Mouse (Mus musculus): Measurements from ENCODE around the gene Pla2g4d. TPM values are rescaled to one million over a fixed set of nuclear protein-coding genes. Genes with fewer than 3 reads are reported as not detected.

Gene Pla2g4d
- 0.05 TPM in 1 of 2 replicates, not detected in the other for polyA plus RNA-seq (2015; fragmentation: Nextera tagmentation; extraction: Ambion mirVana)

GRCm38 (mm10) chr2:120288995-120289394 is at the start of gene Pla2g4d:
TSS of gene Pla2g4d (minus strand) at chr2:120289197.
- no peak within 1 kb of the TSS for H3K4me3 ChIP-seq
- no peak within 1 kb of the TSS for H3K9ac ChIP-seq
- no peak within 1 kb of the TSS for H3K4me2 ChIP-seq
- WGBS, result 77% methylated on average over 5 of the region's 5 CpGs
- no peaks in the 10 kb centered on the region for H3K36me3 ChIP-seq
- H3K27ac ChIP-seq, result no peak within 1 kb of the TSS
- ATAC-seq (ENCODE audit: low FRiP score), result no peak
- no peaks in the 10 kb centered on the region for H3K9me3 ChIP-seq
- H3K4me1 ChIP-seq (replicated peaks), result no peaks in the 10 kb centered on the region
- H3K27me3 ChIP-seq, result no peaks in the 10 kb centered on the region

GRCm38 (mm10) chr2:120337886-120338285 is 48.9 kb upstream of the Pla2g4d start:
- 64% methylated on average over 2 of the region's 2 CpGs for WGBS
- Histone ChIP-seq H3K36me3 (peaks cover 94% of the 10 kb centered on the region), H3K4me2 (no peak overlapping the region)

GRCm38 (mm10) chr2:120331575-120331974 is 42.6 kb upstream of the Pla2g4d start:
- Histone ChIP-seq H3K4me3 (no peak overlapping the region), H3K36me3 (peaks cover 85% of the 10 kb centered on the region)
- 94% methylated on average over 4 of the region's 4 CpGs for WGBS

More at GRCm38 (mm10) chr2:120337886-120338285, 48.9 kb upstream of the Pla2g4d start:
- H3K27ac ChIP-seq, result no peak overlapping the region
- H3K4me1 ChIP-seq (replicated peaks), result no peaks in the 10 kb centered on the region
- H3K27me3 ChIP-seq, result no peaks in the 10 kb centered on the region
- H3K9ac ChIP-seq, result no peak overlapping the region
- no peak overlapping the region for H3K4me3 ChIP-seq
- no peaks in the 10 kb centered on the region for H3K9me3 ChIP-seq
- no peak for ATAC-seq (ENCODE audit: low FRiP score)

GRCm38 (mm10) chr2:120315077-120315476 is 26.1 kb upstream of the Pla2g4d start:
- no peaks in the 10 kb centered on the region for H3K27me3 ChIP-seq
- H3K9me3 ChIP-seq, result no peaks in the 10 kb centered on the region
- no peak overlapping the region for H3K4me2 ChIP-seq
- ATAC-seq (ENCODE audit: low FRiP score), result no peak
- peaks cover 41% of the 10 kb centered on the region for H3K36me3 ChIP-seq
- 79% methylated on average over 4 of the region's 4 CpGs for WGBS
- H3K4me3 ChIP-seq, result no peak overlapping the region
- no peaks in the 10 kb centered on the region for H3K4me1 ChIP-seq (replicated peaks)
- H3K27ac ChIP-seq, result no peak overlapping the region
- H3K9ac ChIP-seq, result no peak overlapping the region

More at GRCm38 (mm10) chr2:120331575-120331974, 42.6 kb upstream of the Pla2g4d start:
- Histone ChIP-seq H3K27me3 (no peaks in the 10 kb centered on the region), H3K4me1 (replicated peaks) (no peaks in the 10 kb centered on the region), H3K9ac (no peak overlapping the region), H3K27ac (no peak overlapping the region), H3K9me3 (no peaks in the 10 kb centered on the region), H3K4me2 (no peak overlapping the region)
- ATAC-seq (ENCODE audit: low FRiP score), result no peak

- H3K9ac ChIP-seq, result no peak overlapping the region
- H3K27me3 ChIP-seq, result no peaks in the 10 kb centered on the region
- no peak overlapping the region for H3K4me3 ChIP-seq
- H3K27ac ChIP-seq, result no peak overlapping the region
- no peak overlapping the region for H3K4me2 ChIP-seq
- H3K9me3 ChIP-seq, result no peaks in the 10 kb centered on the region
- ATAC-seq (ENCODE audit: low FRiP score), result no peak
- H3K36me3 ChIP-seq, result peaks cover 37% of the 10 kb centered on the region
- no peaks in the 10 kb centered on the region for H3K4me1 ChIP-seq (replicated peaks)
- WGBS, result 86% methylated on average over 4 of the region's 4 CpGs
These were observed 25.5 kb upstream of the Pla2g4d start for GRCm38 (mm10) chr2:120314487-120314886.

- no peak for ATAC-seq (ENCODE audit: low FRiP score)
- Histone ChIP-seq H3K4me1 (replicated peaks) (no peaks in the 10 kb centered on the region), H3K9ac (no peak within 1 kb of the TSS), H3K27ac (no peak within 1 kb of the TSS), H3K4me3 (no peak within 1 kb of the TSS), H3K9me3 (no peaks in the 10 kb centered on the region), H3K36me3 (peaks cover 32% of the 10 kb centered on the region), H3K4me2 (no peak within 1 kb of the TSS), H3K27me3 (no peaks in the 10 kb centered on the region)
- 69% methylated on average over 3 of the region's 3 CpGs for WGBS
These were observed 25.0 kb upstream of the Pla2g4d start, which contains the start of gene Pla2g4f for GRCm38 (mm10) chr2:120313976-120314375. TSS of gene Pla2g4f (minus strand) at chr2:120314165.

- H3K4me3 ChIP-seq, result no peak overlapping the region
- no peaks in the 10 kb centered on the region for H3K4me1 ChIP-seq (replicated peaks)
- peaks cover 16% of the 10 kb centered on the region for H3K36me3 ChIP-seq
- WGBS, result 87% methylated on average over 7 of the region's 7 CpGs
- H3K9ac ChIP-seq, result no peak overlapping the region
- H3K27me3 ChIP-seq, result no peaks in the 10 kb centered on the region
- no peak overlapping the region for H3K27ac ChIP-seq
- ATAC-seq (ENCODE audit: low FRiP score), result no peak
- H3K4me2 ChIP-seq, result no peak overlapping the region
- H3K9me3 ChIP-seq, result no peaks in the 10 kb centered on the region
These were observed 23.4 kb upstream of the Pla2g4d start for GRCm38 (mm10) chr2:120312276-120312825.

GRCm38 (mm10) chr2:120304113-120304512 is 15.1 kb upstream of the Pla2g4d start:
- no peak for ATAC-seq (ENCODE audit: low FRiP score)
- H3K4me2 ChIP-seq, result no peak overlapping the region
- 46% methylated on average over 3 of the region's 3 CpGs for WGBS
- H3K9me3 ChIP-seq, result peaks cover 2% of the 10 kb centered on the region; the same call in 1 of the 2 replicates
- no peaks in the 10 kb centered on the region for H3K4me1 ChIP-seq (replicated peaks)
- H3K4me3 ChIP-seq, result no peak overlapping the region
- no peaks in the 10 kb centered on the region for H3K27me3 ChIP-seq
- no peak overlapping the region for H3K27ac ChIP-seq
- H3K36me3 ChIP-seq, result no peaks in the 10 kb centered on the region
- H3K9ac ChIP-seq, result no peak overlapping the region

GRCm38 (mm10) chr2:120301076-120301475 is 12.1 kb upstream of the Pla2g4d start:
- no peak for ATAC-seq (ENCODE audit: low FRiP score)
- Histone ChIP-seq H3K27me3 (no peaks in the 10 kb centered on the region), H3K9me3 (peaks cover 2% of the 10 kb centered on the region; the same call in 1 of the 2 replicates)

GRCm38 (mm10) chr2:120299866-120300265 is 10.9 kb upstream of the Pla2g4d start:
- Histone ChIP-seq H3K9me3 (peaks cover 2% of the 10 kb centered on the region; the same call in 1 of the 2 replicates), H3K4me2 (no peak overlapping the region), H3K4me3 (no peak overlapping the region), H3K9ac (no peak overlapping the region), H3K36me3 (no peaks in the 10 kb centered on the region), H3K27ac (no peak overlapping the region), H3K4me1 (replicated peaks) (no peaks in the 10 kb centered on the region), H3K27me3 (no peaks in the 10 kb centered on the region)
- WGBS, result 92% methylated on average over 4 of the region's 4 CpGs
- no peak for ATAC-seq (ENCODE audit: low FRiP score)

More at GRCm38 (mm10) chr2:120301076-120301475, 12.1 kb upstream of the Pla2g4d start:
- Histone ChIP-seq H3K36me3 (no peaks in the 10 kb centered on the region), H3K27ac (no peak overlapping the region), H3K9ac (no peak overlapping the region), H3K4me3 (no peak overlapping the region), H3K4me1 (replicated peaks) (no peaks in the 10 kb centered on the region), H3K4me2 (no peak overlapping the region)
- 97% methylated on average over 6 of the region's 6 CpGs for WGBS

GRCm38 (mm10) chr2:120296160-120296559 is 7.2 kb upstream of the Pla2g4d start:
- Histone ChIP-seq H3K4me2 (no peak overlapping the region), H3K36me3 (no peaks in the 10 kb centered on the region), H3K9me3 (no peaks in the 10 kb centered on the region), H3K9ac (no peak overlapping the region), H3K4me3 (no peak overlapping the region), H3K27ac (no peak overlapping the region), H3K4me1 (replicated peaks) (no peaks in the 10 kb centered on the region), H3K27me3 (no peaks in the 10 kb centered on the region)
- WGBS, result 11% methylated on average over 2 of the region's 2 CpGs
- ATAC-seq (ENCODE audit: low FRiP score), result no peak

- H3K4me1 ChIP-seq (replicated peaks), result no peaks in the 10 kb centered on the region
- H3K36me3 ChIP-seq, result no peaks in the 10 kb centered on the region
- H3K9me3 ChIP-seq, result no peaks in the 10 kb centered on the region
- H3K4me2 ChIP-seq, result no peak overlapping the region
- WGBS, result 89% methylated on average over 8 of the region's 9 CpGs
- no peak overlapping the region for H3K27ac ChIP-seq
- H3K27me3 ChIP-seq, result no peaks in the 10 kb centered on the region
- H3K4me3 ChIP-seq, result no peak overlapping the region
- no peak for ATAC-seq (ENCODE audit: low FRiP score)
- H3K9ac ChIP-seq, result no peak overlapping the region
These were observed 2.6 kb upstream of the Pla2g4d start for GRCm38 (mm10) chr2:120291471-120292078.

GRCm38 (mm10) chr2:120288401-120288800 is 596 bp downstream of the Pla2g4d start:
- Histone ChIP-seq H3K36me3 (no peaks in the 10 kb centered on the region), H3K9me3 (no peaks in the 10 kb centered on the region), H3K4me1 (replicated peaks) (no peaks in the 10 kb centered on the region), H3K27me3 (no peaks in the 10 kb centered on the region), H3K4me3 (no peak overlapping the region), H3K9ac (no peak overlapping the region), H3K4me2 (no peak overlapping the region), H3K27ac (no peak overlapping the region)
- no peak for ATAC-seq (ENCODE audit: low FRiP score)
- WGBS, result 82% methylated on average over 3 of the region's 3 CpGs
